Mouse (Mus musculus): ENCODE measurements around the gene Grik2. TPM values are rescaled to one million over a fixed set of nuclear protein-coding genes. Genes with fewer than 3 reads are reported as not detected.
A peak's percentile ranks its signal among the peaks of the same experiment; 100 is the strongest.

Grik2 gene
- polyA plus RNA-seq, 1 experiment from 2014 or later, result 1.6 TPM

- H3K36me3 ChIP-seq, result no peaks in the 10 kb centered on the region
- H3K9ac ChIP-seq, result no peak overlapping the region
- H3K4me1 ChIP-seq, result peaks cover 13% of the 10 kb centered on the region
- WGBS, result 6% methylated on average over 7 of the region's 7 CpGs
- H3K27ac ChIP-seq, result no peak overlapping the region
- no peaks in the 10 kb centered on the region for H3K9me3 ChIP-seq
- ATAC-seq (ENCODE audit: insufficient number of reproducible peaks, insufficient read depth, low FRiP score, low TSS enrichment, low read depth), result no peak
- peak overlapping the region; percentile 49 for H3K4me3 ChIP-seq
- H3K4me2 ChIP-seq, result peak overlapping the region; percentile 90
- H3K27me3 ChIP-seq, result peaks cover 42% of the 10 kb centered on the region
These were observed 6.5 kb downstream of the Grik2 start for GRCm38 (mm10) chr10:49782061-49782460.

- Histone ChIP-seq H3K27ac (no peak overlapping the region), H3K9ac (no peak overlapping the region), H3K27me3 (peaks cover 35% of the 10 kb centered on the region), H3K9me3 (no peaks in the 10 kb centered on the region), H3K4me2 (no peak overlapping the region), H3K36me3 (no peaks in the 10 kb centered on the region), H3K4me3 (no peak overlapping the region), H3K4me1 (peaks cover 13% of the 10 kb centered on the region)
- 47% methylated on average over 2 of the region's 2 CpGs for WGBS
- ATAC-seq (ENCODE audit: insufficient number of reproducible peaks, insufficient read depth, low FRiP score, low TSS enrichment, low read depth), result no peak
These were observed 8.1 kb downstream of the Grik2 start for GRCm38 (mm10) chr10:49780430-49780829.

- Histone ChIP-seq H3K27me3 (no peaks in the 10 kb centered on the region), H3K27ac (no peak overlapping the region), H3K36me3 (no peaks in the 10 kb centered on the region), H3K9ac (no peak overlapping the region), H3K4me3 (no peak overlapping the region), H3K4me2 (no peak overlapping the region), H3K9me3 (no peaks in the 10 kb centered on the region), H3K4me1 (no peaks in the 10 kb centered on the region)
- no peak for ATAC-seq (ENCODE audit: insufficient number of reproducible peaks, insufficient read depth, low FRiP score, low TSS enrichment, low read depth)
These were observed 19.7 kb downstream of the Grik2 start for GRCm38 (mm10) chr10:49768897-49769296.

GRCm38 (mm10) chr10:49767556-49767955 lies 21.0 kb downstream of the Grik2 start:
- Histone ChIP-seq H3K27ac (no peak overlapping the region), H3K4me3 (no peak overlapping the region), H3K9ac (no peak overlapping the region), H3K4me1 (no peaks in the 10 kb centered on the region), H3K4me2 (no peak overlapping the region), H3K9me3 (no peaks in the 10 kb centered on the region), H3K27me3 (no peaks in the 10 kb centered on the region), H3K36me3 (no peaks in the 10 kb centered on the region)
- WGBS, result 59% methylated on average over 2 of the region's 2 CpGs
- no peak for ATAC-seq (ENCODE audit: insufficient number of reproducible peaks, insufficient read depth, low FRiP score, low TSS enrichment, low read depth)

- Histone ChIP-seq H3K9me3 (no peaks in the 10 kb centered on the region), H3K9ac (no peak overlapping the region), H3K27me3 (no peaks in the 10 kb centered on the region), H3K4me2 (no peak overlapping the region), H3K4me1 (no peaks in the 10 kb centered on the region), H3K4me3 (no peak overlapping the region), H3K36me3 (no peaks in the 10 kb centered on the region), H3K27ac (no peak overlapping the region)
- ATAC-seq (ENCODE audit: insufficient number of reproducible peaks, insufficient read depth, low FRiP score, low TSS enrichment, low read depth), result no peak
- WGBS, result 72% methylated on average over 2 of the region's 2 CpGs
These were observed 26.0 kb downstream of the Grik2 start for GRCm38 (mm10) chr10:49762607-49763006.

- Histone ChIP-seq H3K9me3 (no peaks in the 10 kb centered on the region), H3K27ac (no peak overlapping the region)
- WGBS, result 44% methylated on average over 2 of the region's 2 CpGs
These were observed 36.8 kb downstream of the Grik2 start for GRCm38 (mm10) chr10:49751769-49752168.

GRCm38 (mm10) chr10:49731841-49732240 lies 56.7 kb downstream of the Grik2 start:
- Histone ChIP-seq H3K4me2 (no peak overlapping the region), H3K27me3 (no peaks in the 10 kb centered on the region), H3K4me3 (no peak overlapping the region), H3K9ac (no peak overlapping the region), H3K27ac (no peak overlapping the region), H3K9me3 (no peaks in the 10 kb centered on the region), H3K36me3 (no peaks in the 10 kb centered on the region), H3K4me1 (no peaks in the 10 kb centered on the region)
- WGBS, result 71% methylated on average over 2 of the region's 2 CpGs
- ATAC-seq (ENCODE audit: insufficient number of reproducible peaks, insufficient read depth, low FRiP score, low TSS enrichment, low read depth), result no peak

More at GRCm38 (mm10) chr10:49751769-49752168, 36.8 kb downstream of the Grik2 start:
- no peaks in the 10 kb centered on the region for H3K36me3 ChIP-seq
- H3K4me3 ChIP-seq, result no peak overlapping the region
- no peak overlapping the region for H3K9ac ChIP-seq
- H3K4me2 ChIP-seq, result no peak overlapping the region
- ATAC-seq (ENCODE audit: insufficient number of reproducible peaks, insufficient read depth, low FRiP score, low TSS enrichment, low read depth), result no peak
- no peaks in the 10 kb centered on the region for H3K27me3 ChIP-seq
- no peaks in the 10 kb centered on the region for H3K4me1 ChIP-seq

- Histone ChIP-seq H3K4me3 (no peak overlapping the region), H3K9ac (no peak overlapping the region), H3K27me3 (no peaks in the 10 kb centered on the region), H3K4me1 (no peaks in the 10 kb centered on the region), H3K27ac (no peak overlapping the region), H3K36me3 (no peaks in the 10 kb centered on the region), H3K9me3 (no peaks in the 10 kb centered on the region), H3K4me2 (no peak overlapping the region)
- no peak for ATAC-seq (ENCODE audit: insufficient number of reproducible peaks, insufficient read depth, low FRiP score, low TSS enrichment, low read depth)
- WGBS, result 89% methylated on average over 2 of the region's 2 CpGs
These were observed 64.9 kb downstream of the Grik2 start for GRCm38 (mm10) chr10:49723706-49724105.

GRCm38 (mm10) chr10:49716856-49717255 lies 71.7 kb downstream of the Grik2 start:
- H3K27ac ChIP-seq, result no peak overlapping the region
- H3K4me3 ChIP-seq, result no peak overlapping the region
- no peaks in the 10 kb centered on the region for H3K27me3 ChIP-seq
- no peak overlapping the region for H3K4me2 ChIP-seq
- H3K4me1 ChIP-seq, result no peaks in the 10 kb centered on the region
- H3K36me3 ChIP-seq, result no peaks in the 10 kb centered on the region
- WGBS, result 60% methylated on average over 5 of the region's 5 CpGs
- H3K9me3 ChIP-seq, result no peaks in the 10 kb centered on the region
- no peak for ATAC-seq (ENCODE audit: insufficient number of reproducible peaks, insufficient read depth, low FRiP score, low TSS enrichment, low read depth)
- no peak overlapping the region for H3K9ac ChIP-seq

GRCm38 (mm10) chr10:49709748-49710147 lies 78.8 kb downstream of the Grik2 start:
- WGBS, result 89% methylated on average over 3 of the region's 3 CpGs
- no peak for ATAC-seq (ENCODE audit: insufficient number of reproducible peaks, insufficient read depth, low FRiP score, low TSS enrichment, low read depth)
- no peaks in the 10 kb centered on the region for H3K9me3 ChIP-seq

GRCm38 (mm10) chr10:49704446-49704845 lies 84.1 kb downstream of the Grik2 start:
- H3K4me2 ChIP-seq, result no peak overlapping the region
- H3K9ac ChIP-seq, result no peak overlapping the region
- H3K36me3 ChIP-seq, result no peaks in the 10 kb centered on the region

More at GRCm38 (mm10) chr10:49709748-49710147, 78.8 kb downstream of the Grik2 start:
- Histone ChIP-seq H3K4me3 (no peak overlapping the region), H3K4me2 (no peak overlapping the region), H3K4me1 (no peaks in the 10 kb centered on the region), H3K36me3 (no peaks in the 10 kb centered on the region), H3K9ac (no peak overlapping the region), H3K27ac (no peak overlapping the region), H3K27me3 (no peaks in the 10 kb centered on the region)

GRCm38 (mm10) chr10:49652320-49652719 lies 136.2 kb downstream of the Grik2 start:
- Histone ChIP-seq H3K4me2 (no peak overlapping the region), H3K9me3 (no peaks in the 10 kb centered on the region), H3K9ac (no peak overlapping the region), H3K36me3 (no peaks in the 10 kb centered on the region), H3K4me3 (no peak overlapping the region), H3K27me3 (no peaks in the 10 kb centered on the region), H3K4me1 (no peaks in the 10 kb centered on the region), H3K27ac (no peak overlapping the region)
- ATAC-seq (ENCODE audit: insufficient number of reproducible peaks, insufficient read depth, low FRiP score, low TSS enrichment, low read depth), result no peak
- WGBS, result 68% methylated on average over 1 of the region's 1 CpGs

More at GRCm38 (mm10) chr10:49704446-49704845, 84.1 kb downstream of the Grik2 start:
- no peaks in the 10 kb centered on the region for H3K9me3 ChIP-seq
- no peaks in the 10 kb centered on the region for H3K27me3 ChIP-seq
- no peak for ATAC-seq (ENCODE audit: insufficient number of reproducible peaks, insufficient read depth, low FRiP score, low TSS enrichment, low read depth)
- no peaks in the 10 kb centered on the region for H3K4me1 ChIP-seq
- H3K4me3 ChIP-seq, result no peak overlapping the region
- WGBS, result 89% methylated on average over 8 of the region's 8 CpGs
- H3K27ac ChIP-seq, result no peak overlapping the region

- no peaks in the 10 kb centered on the region for H3K27me3 ChIP-seq
- no peak overlapping the region for H3K4me2 ChIP-seq
- WGBS, result 91% methylated on average over 2 of the region's 2 CpGs
- no peaks in the 10 kb centered on the region for H3K36me3 ChIP-seq
- ATAC-seq (ENCODE audit: insufficient number of reproducible peaks, insufficient read depth, low FRiP score, low TSS enrichment, low read depth), result no peak
- no peak overlapping the region for H3K9ac ChIP-seq
- no peaks in the 10 kb centered on the region for H3K4me1 ChIP-seq
- no peak overlapping the region for H3K27ac ChIP-seq
- H3K9me3 ChIP-seq, result no peaks in the 10 kb centered on the region
- no peak overlapping the region for H3K4me3 ChIP-seq
These were observed 141.4 kb downstream of the Grik2 start for GRCm38 (mm10) chr10:49647116-49647515.

Measured in embryonic facial prominence, embryonic 13.5 days (tissue).